Mouse (Mus musculus): ENCODE results near the gene Ccdc188.

DNA sequence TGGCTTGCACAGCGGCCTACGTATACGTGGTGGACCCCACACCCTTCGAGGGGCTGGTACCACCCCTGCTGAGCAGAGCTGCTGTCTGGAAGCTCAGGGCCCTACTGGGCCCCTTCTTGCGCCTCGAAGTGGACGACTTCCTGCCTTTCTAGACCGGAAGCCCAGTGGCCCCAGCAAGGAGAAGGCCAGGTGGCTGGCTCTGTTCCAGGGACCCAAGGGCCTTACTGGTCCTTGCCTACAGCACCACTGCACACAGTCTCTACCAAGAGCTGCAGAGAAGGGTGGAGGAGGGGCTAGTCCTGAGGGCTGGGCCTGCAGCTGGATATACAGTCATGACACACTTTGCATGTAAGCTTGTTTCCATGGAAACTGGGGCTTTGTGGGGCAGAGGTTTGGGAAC lies 2.3 kb downstream of the Ccdc188 start:
- no peak for TF ChIP-seq CTCF (IDR thresholded peaks at IDR 0.05; ENCODE audit: low read depth, low read length)
- no peak for TF ChIP-seq POLR2A (IDR thresholded peaks at IDR 0.05; ENCODE audit: extremely low read depth, insufficient read depth, low read length)
